Mouse (Mus musculus) heart, adult 9 months (tissue): ENCODE data around the gene Rps11.
"Not testable (repeated sequence)": the region's sequence is repeated elsewhere in the genome, so short reads cannot be mapped to it uniquely, and the experiment has no call there.

ENCODE experiments used
- DNase-seq, 2 experiments: peaks; one replicate each; pipeline ENCODE4 v3.0.0; 2022; ENCODE audit warnings: low spot score in 2 of 2

Gene Rps11

GRCm38 (mm10) chr7:45154096-45154992 lies 30.1 kb upstream of the Rps11 start, which contains the start of the genes Pih1d1 and Aldh16a1:
Gene Pih1d1, plus strand, starts transcription at chr7:45154303.
Gene Aldh16a1, minus strand, starts transcription at chr7:45154584.
- peak; percentile 97 to 98 for DNase-seq

DNA sequence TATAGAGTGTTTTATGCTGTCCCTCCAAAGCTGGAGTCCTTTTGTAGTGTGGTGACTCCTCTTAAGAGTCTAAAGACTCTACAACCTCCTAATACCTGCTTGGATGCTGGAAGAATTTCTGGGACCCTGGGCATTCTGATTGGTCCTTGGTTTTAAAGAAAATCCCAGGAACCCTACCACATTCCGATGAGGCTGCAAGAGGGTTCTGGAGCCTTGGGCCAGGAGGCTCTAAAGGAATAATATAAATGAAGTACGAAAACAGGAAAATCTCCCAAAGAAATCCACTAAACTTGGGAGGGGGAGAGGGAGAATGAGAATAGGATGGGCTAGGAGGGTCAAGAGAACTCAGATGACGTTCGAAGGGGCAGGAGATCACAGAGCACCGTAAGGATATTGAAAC lies 29.3 kb upstream of the Rps11 start:
- DNase-seq, result no peak

GRCm38 (mm10) chr7:45153052-45153451 lies 28.8 kb upstream of the Rps11 start:
- DNase-seq, result not testable (repeated sequence)

GRCm38 (mm10) chr7:45151303-45151702 lies 27.1 kb upstream of the Rps11 start:
- peak; percentile 70 to 78 for DNase-seq

GRCm38 (mm10) chr7:45150321-45150720 lies 26.1 kb upstream of the Rps11 start:
- no peak for DNase-seq

- DNase-seq, result peak; percentile 68 to 76
Observed at GRCm38 (mm10) chr7:45149545-45149944, 25.3 kb upstream of the Rps11 start.

- DNase-seq, result peak; percentile 51 to 70
Observed at GRCm38 (mm10) chr7:45148534-45149098, 24.4 kb upstream of the Rps11 start.

DNA sequence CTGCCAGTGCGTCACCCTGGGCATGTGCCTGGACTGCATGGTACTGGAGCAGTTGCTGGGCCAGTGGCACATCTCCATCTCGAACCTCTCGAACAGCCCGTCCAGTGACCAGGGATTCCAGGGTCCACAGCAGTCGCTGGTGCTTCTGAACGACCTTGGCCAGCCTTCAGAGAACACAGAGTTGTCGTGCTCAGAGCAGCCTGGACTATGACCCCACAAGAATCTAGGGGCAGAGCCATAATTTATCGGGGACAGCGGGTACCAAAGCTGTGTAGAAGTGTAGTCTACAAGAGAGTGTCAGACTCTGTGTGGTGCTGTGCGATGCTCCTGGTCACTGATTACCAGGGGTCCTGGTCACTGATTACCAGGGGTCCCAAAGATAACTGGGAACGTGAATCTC lies 23.7 kb upstream of the Rps11 start:
- no peak for DNase-seq

GRCm38 (mm10) chr7:45147267-45147666 lies 23.0 kb upstream of the Rps11 start:
- DNase-seq, result no peak

DNA sequence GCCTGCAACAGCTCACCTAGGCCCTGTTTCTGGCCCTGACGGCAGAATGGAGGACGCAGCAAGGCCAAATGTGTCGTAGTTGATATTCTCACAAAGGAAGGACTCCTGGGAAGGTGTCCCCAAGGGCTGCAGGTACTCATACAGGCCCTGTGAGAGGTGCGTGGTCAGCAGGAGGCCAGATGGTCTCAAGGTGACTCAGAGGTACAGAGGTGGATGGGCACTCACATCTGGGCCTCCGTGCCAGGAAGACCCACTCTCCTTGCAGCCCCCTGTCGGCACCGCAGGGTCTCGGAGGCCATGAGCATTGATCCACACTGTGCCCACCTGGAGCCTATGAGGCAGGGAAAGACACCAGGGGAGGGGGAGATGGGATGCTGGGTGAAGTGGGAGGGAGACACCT lies 21.2 kb upstream of the Rps11 start:
- no peak for DNase-seq

DNA sequence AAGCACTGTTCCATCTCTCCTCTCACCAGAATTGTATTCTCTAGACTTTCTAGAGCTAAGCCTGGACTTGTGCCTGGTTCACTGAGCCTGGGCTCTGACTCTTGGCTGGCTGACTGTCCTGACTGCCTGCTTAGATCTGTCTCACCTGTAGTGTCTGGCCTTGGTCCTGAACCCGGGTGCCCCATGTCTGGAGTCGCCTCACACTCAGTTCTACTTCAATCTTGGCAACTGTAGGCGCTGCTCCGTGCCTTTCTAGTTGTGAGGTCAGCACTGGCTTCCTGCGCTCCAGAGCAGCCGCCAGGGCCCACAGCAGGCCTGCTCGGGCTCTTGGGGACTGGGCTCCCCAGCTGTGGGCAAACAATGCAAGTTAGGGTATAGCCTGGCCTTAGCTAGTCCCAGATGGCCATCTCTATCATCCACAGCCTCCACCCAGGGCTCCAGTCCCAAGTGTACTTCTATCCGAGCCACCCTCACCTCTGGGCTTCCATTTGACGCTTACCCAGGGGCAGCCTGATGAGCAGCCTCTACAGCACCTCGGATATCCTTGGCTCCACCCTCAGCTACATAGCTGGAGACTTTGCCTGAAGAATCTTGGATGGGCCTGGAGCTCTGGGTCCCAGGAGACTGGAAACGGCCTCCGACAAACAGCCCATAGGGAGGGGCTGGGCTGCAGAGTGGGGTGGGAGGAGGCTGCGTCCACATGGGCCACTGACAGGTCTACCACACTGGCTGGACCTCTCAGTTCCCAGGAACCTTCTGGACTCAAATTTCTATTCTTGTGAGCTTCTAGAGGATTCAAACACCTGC lies 20.3 kb upstream of the Rps11 start:
- peak; percentile 59 to 70 for DNase-seq

DNA sequence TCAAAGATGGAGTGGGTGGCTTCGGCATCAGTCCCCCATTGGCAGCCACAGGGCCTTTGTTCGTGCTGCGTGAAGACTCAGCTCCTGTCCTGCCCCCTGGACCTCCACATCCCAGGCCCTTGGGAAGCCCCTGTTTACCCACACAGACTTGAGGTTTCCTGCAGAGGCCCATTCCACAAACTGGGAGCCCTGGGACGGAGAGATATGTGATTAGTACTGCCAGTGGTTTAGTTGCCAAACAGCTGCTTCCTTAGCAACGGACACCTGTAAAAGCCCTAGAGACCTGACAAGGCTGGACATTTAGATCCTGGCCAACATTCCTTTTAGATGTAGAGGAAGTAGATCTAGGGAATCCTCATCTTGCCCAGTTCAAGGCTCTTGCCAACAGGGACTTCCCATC lies 17.7 kb upstream of the Rps11 start:
- DNase-seq, result no peak

DNA sequence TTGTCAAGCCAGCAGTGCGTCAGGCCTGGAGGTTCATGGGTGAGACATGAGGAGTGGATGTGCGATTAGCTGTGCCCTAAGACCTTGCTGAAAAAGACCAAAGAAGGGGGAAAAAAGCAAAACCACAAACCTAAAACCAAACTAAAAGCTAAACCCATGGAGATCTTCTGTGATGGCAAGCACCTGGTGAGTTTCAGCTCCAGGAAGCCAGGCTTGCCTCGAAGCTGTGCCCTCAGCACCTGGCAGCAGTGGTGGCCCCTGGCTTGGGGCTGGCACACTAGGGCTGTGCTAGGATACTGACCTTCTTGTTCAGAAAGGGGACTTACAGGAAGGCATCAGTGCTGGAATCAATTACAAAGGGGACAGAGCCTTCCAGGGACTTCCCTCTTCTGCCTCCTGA lies 17.1 kb upstream of the Rps11 start:
- DNase-seq, result no peak

- DNase-seq, result no peak
Observed at GRCm38 (mm10) chr7:45139904-45140723, 15.9 kb upstream of the Rps11 start.

GRCm38 (mm10) chr7:45138403-45138802 lies 14.2 kb upstream of the Rps11 start:
- no peak for DNase-seq

DNA sequence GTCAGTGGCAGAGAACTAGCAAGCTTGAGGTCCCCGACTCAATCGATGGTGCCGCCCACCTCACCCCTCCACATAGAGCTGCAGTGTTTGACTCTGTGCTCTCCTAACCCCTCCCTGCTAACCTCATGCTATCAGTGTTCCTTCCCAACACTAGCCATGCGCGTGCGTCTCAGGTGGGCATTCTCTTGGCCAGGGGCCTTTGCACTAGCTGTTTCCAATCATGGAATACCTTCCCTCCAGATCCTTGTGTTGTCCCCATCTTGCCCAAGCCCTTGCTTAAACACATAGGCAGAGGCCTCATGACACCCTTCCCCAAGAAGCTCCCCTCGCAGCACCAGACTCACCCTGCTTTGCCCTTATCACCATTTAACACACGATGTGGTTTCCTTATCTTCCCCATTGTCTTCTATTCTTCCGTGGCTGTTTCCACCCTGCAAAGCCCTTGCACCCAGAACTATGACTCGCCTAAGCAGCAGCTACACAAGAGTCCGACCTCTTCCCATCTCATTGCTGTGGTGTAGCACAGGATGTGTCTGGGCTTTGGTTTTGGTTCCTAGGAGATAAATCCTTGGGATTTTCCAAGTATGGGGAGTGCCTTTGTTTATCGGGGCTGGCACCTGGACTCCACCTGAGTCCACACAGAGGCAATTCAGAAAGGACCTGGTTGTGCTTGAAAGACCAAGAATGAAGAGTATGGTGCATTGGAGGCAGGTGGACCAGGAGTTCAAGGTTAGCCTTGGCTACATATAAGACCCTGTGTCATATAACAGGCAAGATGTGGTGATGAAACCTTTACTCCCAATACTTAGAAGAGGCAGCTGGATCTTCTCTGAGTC lies 13.2 kb upstream of the Rps11 start:
- DNase-seq, result no peak

DNA sequence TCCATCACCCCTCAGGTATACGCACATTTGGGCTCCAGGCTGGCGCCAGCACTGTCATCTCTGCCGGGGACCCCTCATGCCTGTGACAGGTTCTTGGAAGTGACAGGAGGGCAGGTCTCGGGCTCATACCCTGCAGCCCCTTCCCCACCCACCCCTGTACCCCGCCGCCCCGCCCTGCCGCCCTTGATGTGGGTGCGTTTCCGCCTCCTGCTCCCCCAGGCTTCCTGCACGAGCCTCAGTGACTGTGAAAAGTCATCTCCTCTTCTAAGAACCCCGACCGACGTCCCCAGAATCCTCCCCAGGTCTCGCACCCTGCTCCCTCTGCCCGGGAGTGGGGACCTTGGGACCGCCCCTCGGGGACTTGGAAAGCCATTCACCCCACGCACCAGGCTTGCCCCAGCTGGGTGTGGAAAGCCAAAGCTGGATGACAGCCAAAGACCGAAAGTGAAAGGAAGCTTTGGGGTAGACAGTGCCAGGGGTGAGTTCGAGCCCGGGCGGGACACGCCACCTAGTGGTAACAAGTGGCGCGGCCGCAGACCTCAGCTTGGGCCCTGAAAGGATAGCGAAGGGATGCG lies 11.8 kb upstream of the Rps11 start, which contains the start of the genes Gm45713 and Flt3l:
Gm45713 (minus strand) TSS at position 239 of the 575 bp plus-strand sequence.
Flt3l (minus strand) TSS at position 440 of the 575 bp plus-strand sequence.
- peak; percentile 95 to 96 for DNase-seq

- no peak for DNase-seq
Observed at GRCm38 (mm10) chr7:45135370-45135769, 11.1 kb upstream of the Rps11 start.

GRCm38 (mm10) chr7:45134544-45135026 lies 10.3 kb upstream of the Rps11 start:
- DNase-seq, result no peak
